Mouse (Mus musculus): ENCODE measurements around the gene Il3ra. TPM values are rescaled to one million over a fixed set of nuclear protein-coding genes. Genes with fewer than 3 reads are reported as not detected.

Il3ra gene
- total and polyA plus RNA-seq, 3 experiments: 0.64 to 4.8 (median 1.3) TPM

GRCm38 (mm10) chr14:14395535-14395934 lies 49.5 kb downstream of the Il3ra start:
- Histone ChIP-seq H3K79me2 (replicated peaks; ENCODE audit: control insufficient read depth, extremely low read depth, insufficient read depth, poor library complexity, severe bottlenecking) (no peaks in the 10 kb centered on the region), H3K27ac (ENCODE audit: insufficient read depth, low read depth) (no peak overlapping the region), H3K4me3 (replicated peaks in 1 of 3; ENCODE audit: low read depth in 2 of 3, low read length in 2 of 3, poor library complexity in 1 of 3) (no peak overlapping the region), H3K9me3 (replicated peaks; ENCODE audit: low read length) (no peaks in the 10 kb centered on the region), H3K4me1 (ENCODE audit: control insufficient read depth in 1 of 2, insufficient read depth in 2 of 2) (no peaks in the 10 kb centered on the region), H3K9ac (ENCODE audit: insufficient read depth, low read depth) (no peak overlapping the region), H3K27me3 (replicated peaks) (no peaks in the 10 kb centered on the region), H3K4me2 (ENCODE audit: insufficient read depth, low read depth, poor library complexity, severe bottlenecking) (no peak overlapping the region), H3K36me3 (replicated peaks in 1 of 2; ENCODE audit: control insufficient read depth in 1 of 2, insufficient read depth in 1 of 2, low read length in 1 of 2) (no peaks in the 10 kb centered on the region)
- TF ChIP-seq KAT2A (IDR thresholded peaks at IDR 0.05; ENCODE audit: insufficient replicate concordance, low read length): no peak
- dilution Hi-C loops (cut with MboI; ENCODE audit: extremely low pct_ligation_motif_present, extremely low pct_unique_long_range_greater_than_20kb, low sequenced_read_pairs): no loop called here
- no peak for DNase-seq (ENCODE audit: extremely low read depth)
- in situ Hi-C loops (cut with MboI; ENCODE audit: low pct_ligation_motif_present, low pct_unique_long_range_greater_than_20kb, low sequenced_read_pairs): no loop called here

DNA sequence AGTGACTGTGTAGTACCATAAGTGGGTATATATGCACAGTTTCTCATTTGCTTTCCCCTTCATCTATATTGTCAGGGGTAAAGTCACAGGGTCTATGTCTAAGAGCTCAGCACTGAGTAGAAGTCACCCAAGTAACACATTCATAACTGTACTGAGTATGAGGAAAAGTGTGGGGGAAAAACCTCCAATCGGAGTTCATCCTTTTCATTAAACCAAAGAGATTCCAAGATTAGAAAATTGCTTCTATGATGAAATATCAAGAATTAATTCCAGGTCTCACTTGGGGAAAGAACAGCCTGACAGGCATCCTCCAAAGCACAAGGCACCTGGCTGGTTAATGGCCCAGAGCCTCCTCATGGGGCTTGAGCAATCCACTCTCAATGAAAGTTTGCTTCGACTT lies 54.9 kb downstream of the Il3ra start, which contains the start of gene Olfr721-ps1:
Gene Olfr721-ps1 (plus strand): TSS at position 301 of the 400 bp plus-strand sequence.
- no peak for TF ChIP-seq CHD2 (IDR thresholded peaks at IDR 0.05; ENCODE audit: low read length)
- TF ChIP-seq MXI1 (IDR thresholded peaks at IDR 0.05; ENCODE audit: low read depth, low read length): no peak
- TF ChIP-seq NELFE (IDR thresholded peaks at IDR 0.05; ENCODE audit: low read depth, low read length): no peak
- TF ChIP-seq JUND (conservative IDR thresholded peaks at IDR 0.05; ENCODE audit: low read depth, low read length): no peak
- no peak for TF ChIP-seq UBTF (IDR thresholded peaks at IDR 0.05; ENCODE audit: low read depth, low read length)
- TF ChIP-seq JUN (IDR thresholded peaks at IDR 0.05; ENCODE audit: insufficient read depth, low read depth, low read length): no peak
- TF ChIP-seq TCF12 (IDR thresholded peaks at IDR 0.05; ENCODE audit: low read depth, low read length): no peak
- TF ChIP-seq GABPA (IDR thresholded peaks at IDR 0.05; ENCODE audit: insufficient replicate concordance, low read depth, low read length): no peak
- TF ChIP-seq USF1 (IDR thresholded peaks at IDR 0.05; ENCODE audit: low read depth, low read length): no peak
- no peak for TF ChIP-seq PAX5 (IDR thresholded peaks at IDR 0.05; ENCODE audit: low read length)
- TF ChIP-seq MAZ (IDR thresholded peaks at IDR 0.05; ENCODE audit: low read depth, low read length): no peak
- no peak for TF ChIP-seq USF2 (conservative IDR thresholded peaks at IDR 0.05; ENCODE audit: low read depth, low read length)
- no peak for TF ChIP-seq RCOR1 (conservative IDR thresholded peaks at IDR 0.05; ENCODE audit: low read depth, low read length)
- TF ChIP-seq MAFK (IDR thresholded peaks at IDR 0.05; ENCODE audit: insufficient replicate concordance, low read length): no peak
- no peak for TF ChIP-seq ETS1 (conservative IDR thresholded peaks at IDR 0.05; ENCODE audit: low read depth, low read length)
- no peak for TF ChIP-seq SIN3A (IDR thresholded peaks at IDR 0.05; ENCODE audit: low read length)
- TF ChIP-seq EP300 (IDR thresholded peaks at IDR 0.05; ENCODE audit: low read length): no peak
- no peak for TF ChIP-seq IRF4 (IDR thresholded peaks at IDR 0.05; ENCODE audit: low read depth, low read length)
- TF ChIP-seq BHLHE40 (IDR thresholded peaks at IDR 0.05; ENCODE audit: low read depth, low read length): no peak
- Histone ChIP-seq H3K79me2 (replicated peaks; ENCODE audit: control insufficient read depth, extremely low read depth, insufficient read depth, poor library complexity, severe bottlenecking) (no peaks in the 10 kb centered on the region), H3K4me1 (ENCODE audit: control insufficient read depth in 1 of 2, insufficient read depth in 2 of 2) (no peaks in the 10 kb centered on the region), H3K9me3 (replicated peaks; ENCODE audit: low read length) (no peaks in the 10 kb centered on the region), H3K27me3 (replicated peaks) (no peaks in the 10 kb centered on the region), H3K27ac (ENCODE audit: insufficient read depth, low read depth) (no peak within 1 kb of the TSS), H3K4me2 (ENCODE audit: insufficient read depth, low read depth, poor library complexity, severe bottlenecking) (no peak within 1 kb of the TSS), H3K36me3 (replicated peaks in 1 of 2; ENCODE audit: control insufficient read depth in 1 of 2, insufficient read depth in 1 of 2, low read length in 1 of 2) (no peaks in the 10 kb centered on the region), H3K4me3 (replicated peaks in 1 of 3; ENCODE audit: low read depth in 2 of 3, low read length in 2 of 3, poor library complexity in 1 of 3) (no peak within 1 kb of the TSS), H3K9ac (ENCODE audit: insufficient read depth, low read depth) (no peak within 1 kb of the TSS)
- in situ Hi-C loops (cut with MboI; ENCODE audit: low pct_ligation_motif_present, low pct_unique_long_range_greater_than_20kb, low sequenced_read_pairs) (no loop called here), dilution Hi-C loops (cut with MboI; ENCODE audit: extremely low pct_ligation_motif_present, extremely low pct_unique_long_range_greater_than_20kb, low sequenced_read_pairs) (no loop called here)
- DNase-seq (ENCODE audit: extremely low read depth): no peak

Other genes starting within 250 kb of the Il3ra start
- gene Psmd6, start 225.3 kb upstream of the Il3ra start, total RNA-seq (2012; rRNA removed): 129 and 183 TPM in 2 replicates
- 307 and 344 TPM in 2 replicates for gene Psmd6, start 225.3 kb upstream of the Il3ra start, total RNA-seq (2014; rRNA removed)
- gene Psmd6, start 225.3 kb upstream of the Il3ra start, polyA plus RNA-seq (2012; ENCODE audit: insufficient read length, low read depth): 207 and 244 TPM in 2 replicates
- not detected in 2 replicates for gene Olfr720, start 159.4 kb upstream of the Il3ra start, total RNA-seq (2012; rRNA removed)
- gene Olfr720, start 159.4 kb upstream of the Il3ra start, total RNA-seq (2014; rRNA removed): not detected in 2 replicates
- not detected in 2 replicates for gene Olfr720, start 159.4 kb upstream of the Il3ra start, polyA plus RNA-seq (2012; ENCODE audit: insufficient read length, low read depth)
- gene Olfr31, start 23.4 kb upstream of the Il3ra start, total RNA-seq (2012; rRNA removed): not detected in 2 replicates
- not detected in 2 replicates for gene Olfr31, start 23.4 kb upstream of the Il3ra start, total RNA-seq (2014; rRNA removed)
- 0.09 TPM in 1 of 2 replicates, not detected in the other for gene Olfr31, start 23.4 kb upstream of the Il3ra start, polyA plus RNA-seq (2012; ENCODE audit: insufficient read length, low read depth)
- gene Olfr721-ps1, start 55.0 kb downstream of the Il3ra start, total RNA-seq (2012; rRNA removed): not detected in 2 replicates
- gene Olfr721-ps1, start 55.0 kb downstream of the Il3ra start, total RNA-seq (2014; rRNA removed): not detected in 2 replicates
- not detected in 2 replicates for gene Olfr721-ps1, start 55.0 kb downstream of the Il3ra start, polyA plus RNA-seq (2012; ENCODE audit: insufficient read length, low read depth)

Measured in CH12.LX (cell line).